Mouse (Mus musculus): ENCODE results near the gene Exoc3l. TPM values are rescaled to one million over a fixed set of nuclear protein-coding genes. Genes with fewer than 3 reads are reported as not detected.

The Exoc3l gene
- total RNA-seq, 2 experiments from 2014 or later: 3.4 to 3.7 TPM

- intact Hi-C loops (cut with DNase I; ENCODE audit: low total_unique reads): no loop called here
- no peak for DNase-seq
Observed at GRCm38 (mm10) chr8:105317941-105318340, 22.0 kb upstream of the Exoc3l start.

- no peak for DNase-seq
- intact Hi-C loops (cut with DNase I; ENCODE audit: low total_unique reads): no loop called here
Observed at GRCm38 (mm10) chr8:105315073-105315769, 19.3 kb upstream of the Exoc3l start.

DNA sequence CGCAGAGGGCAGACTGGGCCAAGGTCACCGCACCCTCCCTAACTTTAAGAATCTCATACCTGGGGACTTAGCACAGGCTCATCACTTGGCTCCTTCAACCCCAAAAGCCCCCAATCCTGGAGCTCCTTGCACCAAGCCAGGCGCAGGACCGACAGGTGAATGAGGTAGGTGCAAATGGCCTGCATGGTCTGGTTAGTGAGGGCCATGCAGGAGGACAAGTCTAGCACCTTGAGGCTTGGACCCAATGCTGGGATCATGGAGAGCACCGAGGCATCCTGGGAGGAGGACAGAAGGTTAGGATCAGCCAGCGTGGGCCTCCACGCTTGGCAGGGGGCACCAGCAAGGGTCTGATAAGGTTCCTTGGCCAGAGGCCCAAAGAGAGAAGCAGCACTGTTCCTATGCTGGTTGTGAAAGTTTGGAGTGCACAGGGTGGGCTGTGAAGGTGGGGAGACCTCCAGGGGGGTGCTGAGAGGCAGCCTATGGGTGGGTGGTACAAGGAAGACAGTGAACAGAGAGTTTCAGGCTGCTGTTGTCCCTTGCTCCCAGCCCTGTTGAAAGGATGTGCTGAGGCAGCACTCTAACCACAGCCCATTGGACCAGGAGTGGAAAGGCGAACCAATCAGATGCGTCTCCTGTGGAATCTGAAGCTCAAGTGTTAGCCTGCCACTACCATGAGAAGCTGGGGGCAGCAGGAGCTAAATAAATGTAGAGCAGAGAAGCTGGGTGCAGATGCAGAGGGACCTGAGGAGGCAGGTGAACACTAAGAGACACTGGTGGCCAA, 17.9 kb upstream of the Exoc3l start:
- intact Hi-C loops (cut with DNase I; ENCODE audit: low total_unique reads): no loop called here
- DNase-seq: no peak

DNA sequence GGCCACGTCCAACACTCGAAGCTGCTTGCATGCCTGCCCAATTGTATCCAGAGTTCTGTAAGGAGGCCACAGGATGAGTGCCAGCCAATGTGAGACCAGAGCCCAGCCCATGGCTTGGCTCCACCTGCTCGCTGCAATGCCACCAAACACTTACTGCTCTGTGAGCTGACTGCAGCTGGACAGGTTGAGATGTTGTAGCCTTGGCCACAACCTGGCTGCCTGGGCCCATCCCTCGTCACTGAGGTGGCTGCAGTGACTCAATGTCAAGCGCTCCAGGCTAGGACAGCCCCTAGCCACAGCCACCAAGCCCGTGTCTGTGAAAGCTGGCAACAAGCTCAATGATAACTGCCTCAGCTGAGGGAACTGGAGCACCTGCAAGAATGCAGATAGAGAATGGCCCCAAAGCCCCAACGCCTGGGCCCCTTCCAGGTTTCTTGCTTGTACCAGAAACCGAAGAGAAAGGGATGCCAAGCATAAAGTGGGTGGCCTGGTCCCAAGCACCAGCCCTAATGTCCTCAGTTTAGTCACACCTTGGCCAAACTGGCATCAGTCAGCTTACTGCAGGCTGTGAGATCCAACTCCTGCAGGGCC, 17.1 kb upstream of the Exoc3l start:
- intact Hi-C loops (cut with DNase I; ENCODE audit: low total_unique reads): no loop called here
- DNase-seq: no peak

DNA sequence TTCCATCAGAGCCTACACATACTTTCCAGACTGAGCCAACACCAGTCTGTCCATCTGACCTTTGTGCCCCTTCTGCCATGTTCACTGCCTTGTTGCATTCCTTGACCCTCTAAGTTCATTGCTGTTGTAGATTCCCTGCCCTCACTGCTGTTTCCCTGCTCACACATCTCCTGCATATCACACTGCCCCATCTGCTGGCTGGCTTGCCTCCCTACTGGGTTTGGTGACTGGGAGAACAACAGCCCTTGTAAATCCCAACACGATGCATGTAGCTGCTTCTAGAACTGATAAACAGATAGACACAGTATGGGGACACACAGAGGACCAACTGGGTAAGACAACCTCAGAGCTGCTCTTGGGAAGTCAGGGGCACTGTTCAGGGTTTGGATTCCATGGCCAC, 15.8 kb upstream of the Exoc3l start:
- no peak for DNase-seq
- intact Hi-C loops (cut with DNase I; ENCODE audit: low total_unique reads): no loop called here

GRCm38 (mm10) chr8:105310118-105310517, 14.2 kb upstream of the Exoc3l start:
- intact Hi-C loops (cut with DNase I; ENCODE audit: low total_unique reads): no loop called here
- no peak for DNase-seq

- intact Hi-C loops (cut with DNase I; ENCODE audit: low total_unique reads): no loop called here
- no peak for DNase-seq
Observed at GRCm38 (mm10) chr8:105309142-105309847, 13.4 kb upstream of the Exoc3l start.

DNA sequence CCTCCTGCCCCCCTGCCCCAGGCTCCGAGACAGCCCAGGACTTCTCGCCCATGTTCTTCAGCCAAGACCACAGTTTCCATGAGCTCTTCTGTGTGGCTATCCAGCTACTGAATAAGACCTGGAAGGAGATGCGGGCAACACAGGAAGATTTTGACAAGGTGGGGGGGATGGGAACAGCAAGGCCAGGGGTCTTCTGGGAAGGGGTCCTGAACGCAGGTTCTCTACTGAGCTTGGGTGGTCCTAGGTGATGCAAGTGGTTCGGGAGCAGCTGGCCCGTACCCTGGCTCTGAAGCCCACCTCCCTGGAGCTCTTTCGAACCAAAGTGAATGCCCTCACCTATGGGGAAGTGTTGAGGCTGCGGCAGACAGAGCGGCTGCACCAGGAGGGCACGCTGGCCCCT, 12.5 kb upstream of the Exoc3l start:
- DNase-seq: no peak
- intact Hi-C loops (cut with DNase I; ENCODE audit: low total_unique reads): no loop called here

DNA sequence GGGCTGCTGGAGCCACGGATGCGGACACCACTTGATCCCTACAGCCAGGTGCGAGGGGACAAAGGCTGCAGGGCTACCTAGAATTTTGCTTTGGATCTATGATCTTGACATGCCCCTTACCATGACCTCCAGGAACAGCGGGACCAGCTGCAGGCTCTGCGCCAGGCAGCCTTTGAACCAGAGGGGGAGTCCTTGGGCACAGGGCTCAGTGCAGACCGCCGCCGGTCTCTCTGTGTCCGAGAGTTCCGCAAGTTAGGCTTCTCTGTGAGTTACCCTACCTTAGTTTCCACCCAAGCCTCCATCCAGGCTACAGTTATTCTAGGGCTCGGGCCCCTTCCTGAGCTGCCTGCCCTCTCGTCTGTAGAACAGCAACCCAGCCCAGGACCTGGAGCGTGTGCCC, 11.8 kb upstream of the Exoc3l start:
- DNase-seq: no peak
- intact Hi-C loops (cut with DNase I; ENCODE audit: low total_unique reads): no loop called here

- intact Hi-C loops (cut with DNase I; ENCODE audit: low total_unique reads): no loop called here
- no peak for DNase-seq
Observed at GRCm38 (mm10) chr8:105306146-105306691, 10.3 kb upstream of the Exoc3l start.

DNA sequence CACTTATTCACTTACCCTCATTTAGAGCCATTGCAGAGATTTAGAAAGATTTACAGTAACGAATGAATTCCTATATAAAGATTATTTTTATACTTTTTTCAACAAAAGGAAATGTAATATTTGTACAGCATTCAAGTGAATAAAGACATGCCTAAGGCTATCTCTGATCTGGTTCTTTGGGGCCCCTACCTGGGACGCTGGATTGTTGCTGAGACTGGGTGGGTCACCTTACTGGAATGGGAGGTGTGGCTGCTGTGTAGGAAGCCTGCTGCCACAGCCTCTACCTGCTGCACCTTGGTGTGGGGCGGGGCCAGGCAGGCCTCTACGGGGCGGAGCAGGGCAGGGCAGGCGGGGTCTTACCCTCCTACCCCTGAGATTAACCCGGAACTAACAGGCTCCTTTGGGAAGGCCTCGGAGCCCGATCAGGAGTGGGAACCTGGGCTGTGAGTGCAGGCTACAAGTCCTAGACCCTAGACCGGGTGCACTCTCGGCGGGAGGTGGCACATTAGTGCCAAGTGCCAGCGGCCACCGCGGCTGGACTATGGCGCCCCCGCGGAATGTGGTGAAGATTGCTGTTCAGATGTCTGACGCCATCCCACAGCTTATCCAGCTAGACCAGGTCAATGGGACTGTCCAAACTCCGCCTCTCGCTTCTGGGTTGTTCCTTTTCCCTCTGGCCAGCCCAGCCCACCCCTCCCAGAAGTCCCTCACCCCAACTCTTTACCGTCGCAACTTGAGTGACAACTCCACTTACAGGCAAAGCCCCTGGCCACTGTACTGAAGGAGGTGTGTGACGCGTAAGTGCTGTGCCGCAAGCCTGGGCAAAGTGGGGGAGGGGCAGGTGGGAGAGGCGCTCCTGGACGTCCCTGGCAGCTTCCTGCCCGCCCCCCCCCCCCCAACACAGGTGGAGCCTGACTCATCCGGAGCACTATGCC, 9.6 kb upstream of the Exoc3l start, which contains the start of gene Elmo3:
Gene Elmo3, plus strand, starts transcription at position 391 of the 935 bp plus-strand sequence.
- no peak for DNase-seq

GRCm38 (mm10) chr8:105304325-105305210, 8.7 kb upstream of the Exoc3l start:
- intact Hi-C loops (cut with DNase I; ENCODE audit: low total_unique reads): no loop called here
- no peak for DNase-seq

More for the DNA sequence above, 9.6 kb upstream of the Exoc3l start, which contains the start of gene Elmo3:
- intact Hi-C loops (cut with DNase I; ENCODE audit: low total_unique reads): no loop called here

- no peak for DNase-seq
- intact Hi-C loops (cut with DNase I; ENCODE audit: low total_unique reads): no loop called here
Observed at GRCm38 (mm10) chr8:105303874-105304273, 8.0 kb upstream of the Exoc3l start.

DNA sequence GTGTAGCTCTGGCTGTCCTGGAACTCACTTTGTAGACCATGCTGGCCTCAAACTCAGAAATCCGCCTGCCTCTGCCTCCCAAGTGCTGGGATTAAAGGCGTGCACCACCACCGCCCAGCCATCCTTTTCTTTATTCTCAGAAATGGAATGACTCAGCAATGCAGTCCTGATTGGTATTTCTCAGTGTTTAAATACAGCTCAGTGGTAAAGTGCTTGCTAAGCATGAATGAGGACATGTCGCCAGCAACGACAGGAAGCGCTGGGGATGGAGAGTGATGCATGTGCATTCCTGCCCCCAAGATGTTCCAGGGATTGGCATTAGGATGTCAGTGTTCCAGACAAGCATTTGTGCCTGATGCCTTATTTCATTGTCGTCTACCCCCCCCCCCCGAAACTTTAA, 7.5 kb upstream of the Exoc3l start:
- DNase-seq: no peak
- intact Hi-C loops (cut with DNase I; ENCODE audit: low total_unique reads): no loop called here

DNA sequence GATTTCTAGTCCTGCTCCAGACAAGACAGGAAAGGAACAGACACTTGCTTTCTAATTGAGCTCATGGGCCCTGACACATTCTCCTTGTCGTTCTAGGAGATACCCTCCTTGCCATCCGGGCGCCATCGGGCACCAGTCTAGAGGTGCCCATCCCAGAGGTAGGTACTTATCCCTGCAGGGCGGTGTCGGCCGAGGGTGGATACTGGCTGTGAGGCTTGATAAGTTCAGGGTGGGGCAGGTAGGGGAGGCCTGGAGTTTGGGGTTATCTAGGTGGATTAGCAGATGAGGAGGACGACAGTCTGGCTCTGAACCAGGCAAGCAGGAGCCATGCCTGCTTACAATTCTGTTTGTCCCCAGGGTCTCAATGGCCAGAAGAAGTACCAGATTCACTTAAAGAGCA, 4.1 kb upstream of the Exoc3l start:
- DNase-seq: no peak
- intact Hi-C loops (cut with DNase I; ENCODE audit: low total_unique reads): no loop called here

DNA sequence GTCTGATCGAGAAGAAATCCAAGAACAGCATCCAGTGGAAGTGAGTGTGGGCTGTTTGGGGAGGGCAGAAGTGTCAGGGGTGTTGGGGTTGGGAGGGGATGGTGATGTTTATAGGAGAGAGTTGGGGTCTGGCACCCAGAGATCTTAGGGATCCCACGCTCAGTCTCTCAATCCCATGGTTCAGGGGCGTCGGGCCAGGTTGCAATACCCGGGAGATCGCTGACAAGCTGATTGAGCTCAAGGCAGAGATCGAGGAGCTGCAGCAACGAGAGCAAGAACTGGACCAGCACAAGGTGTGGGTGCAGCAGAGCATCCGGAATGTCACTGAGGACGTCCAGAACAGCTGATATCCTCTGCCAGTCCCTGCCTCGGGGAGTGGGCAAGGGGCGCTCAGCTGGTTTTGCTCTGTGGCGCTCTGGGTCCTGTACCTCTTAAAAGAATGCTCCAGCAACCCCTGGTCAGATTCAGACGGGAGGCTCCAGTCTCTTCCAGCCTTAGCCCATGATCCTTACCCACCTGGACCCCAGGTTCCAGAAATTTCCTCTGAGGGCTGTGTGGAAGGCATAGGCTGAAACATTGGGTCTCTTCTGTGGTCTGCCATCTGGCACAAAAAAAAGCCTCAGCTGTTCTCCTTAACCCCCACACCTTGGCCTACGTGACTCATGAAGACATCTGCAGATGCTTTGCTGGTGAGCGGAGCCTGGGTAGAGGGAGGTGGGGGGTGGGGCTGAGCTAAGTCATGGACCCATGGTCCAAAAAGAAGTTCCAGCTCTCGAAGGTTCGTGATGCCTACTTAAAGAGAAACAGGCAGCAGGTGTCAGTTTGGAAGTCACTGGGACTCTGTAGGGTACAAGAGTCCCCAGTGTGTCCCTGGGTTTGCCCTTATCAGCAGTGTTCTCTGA, 2.7 kb upstream of the Exoc3l start:
- DNase-seq: no peak

More for the DNA sequence above, 2.7 kb upstream of the Exoc3l start:
- intact Hi-C loops (cut with DNase I; ENCODE audit: low total_unique reads): no loop called here

Data from gastrocnemius, postnatal 14 days (tissue).